Mouse (Mus musculus): ENCODE data around the gene Cltrn. TPM values are rescaled to one million over a fixed set of nuclear protein-coding genes. Genes with fewer than 3 reads are reported as not detected.

Gene Cltrn
- total RNA-seq (2021), result not detected
- long read RNA-seq, experiment 1, result 0 reads
- long read RNA-seq, experiment 2, result 0 reads

GRCm38 (mm10) chrX:164088582-164088981, at the start of gene Cltrn:
Gene Cltrn, plus strand, starts transcription at chrX:164088830.
- Histone ChIP-seq H3K4me3 (no peak within 1 kb of the TSS), H3K27ac (no peak within 1 kb of the TSS)
- intact Hi-C loops (cut with DNase I), result no loop called here
- TF ChIP-seq CTCF (IDR thresholded peaks at IDR 0.05), result no peak
- no peak for DNase-seq (ENCODE audit: extremely low spot score in 1 of 2, low spot score in 2 of 2)

- TF ChIP-seq CTCF (IDR thresholded peaks at IDR 0.05), result no peak
- intact Hi-C loops (cut with DNase I), result no loop called here
Observed at GRCm38 (mm10) chrX:164038882-164039281, 49.7 kb upstream of the Cltrn start.

GRCm38 (mm10) chrX:164042069-164042468, 46.6 kb upstream of the Cltrn start:
- no peak overlapping the region for H3K27ac ChIP-seq
- no peak overlapping the region for H3K4me3 ChIP-seq
- TF ChIP-seq CTCF (IDR thresholded peaks at IDR 0.05), result no peak
- intact Hi-C loops (cut with DNase I), result no loop called here
- peak; percentile 33 to 66 for DNase-seq (ENCODE audit: extremely low spot score in 1 of 2, low spot score in 2 of 2)

More at GRCm38 (mm10) chrX:164038882-164039281, 49.7 kb upstream of the Cltrn start:
- H3K4me3 ChIP-seq, result no peak overlapping the region
- DNase-seq (ENCODE audit: extremely low spot score in 1 of 2, low spot score in 2 of 2), result no peak
- no peak overlapping the region for H3K27ac ChIP-seq

GRCm38 (mm10) chrX:164046736-164047135, 41.9 kb upstream of the Cltrn start:
- DNase-seq (ENCODE audit: extremely low spot score in 1 of 2, low spot score in 2 of 2), result no peak
- intact Hi-C loops (cut with DNase I), result no loop called here
- no peak for TF ChIP-seq CTCF (IDR thresholded peaks at IDR 0.05)
- no peak overlapping the region for H3K4me3 ChIP-seq
- H3K27ac ChIP-seq, result no peak overlapping the region

- DNase-seq (ENCODE audit: extremely low spot score in 1 of 2, low spot score in 2 of 2), result no peak
- intact Hi-C loops (cut with DNase I), result no loop called here
- TF ChIP-seq CTCF (IDR thresholded peaks at IDR 0.05), result no peak
- Histone ChIP-seq H3K27ac (no peak overlapping the region), H3K4me3 (no peak overlapping the region)
Observed at GRCm38 (mm10) chrX:164055726-164056125, 32.9 kb upstream of the Cltrn start.

- intact Hi-C loops (cut with DNase I), result no loop called here
- H3K4me3 ChIP-seq, result no peak overlapping the region
- no peak for DNase-seq (ENCODE audit: extremely low spot score in 1 of 2, low spot score in 2 of 2)
- H3K27ac ChIP-seq, result no peak overlapping the region
- no peak for TF ChIP-seq CTCF (IDR thresholded peaks at IDR 0.05)
Observed at GRCm38 (mm10) chrX:164058523-164058922, 30.1 kb upstream of the Cltrn start.

- no peak for DNase-seq (ENCODE audit: extremely low spot score in 1 of 2, low spot score in 2 of 2)
- TF ChIP-seq CTCF (IDR thresholded peaks at IDR 0.05), result no peak
- no peak overlapping the region for H3K27ac ChIP-seq
- intact Hi-C loops (cut with DNase I), result no loop called here
- H3K4me3 ChIP-seq, result no peak overlapping the region
Observed at GRCm38 (mm10) chrX:164059070-164059469, 29.6 kb upstream of the Cltrn start.

- Histone ChIP-seq H3K27ac (no peak overlapping the region), H3K4me3 (no peak overlapping the region)
- intact Hi-C loops (cut with DNase I), result loop anchor here (5.0 to 10.0 kb wide), 2 partner anchors 109 to 1151 kb away; partner anchors contain the start of gene Zrsr2
- TF ChIP-seq CTCF (IDR thresholded peaks at IDR 0.05), result peak; percentile 83
- peak; percentile 38 to 60 for DNase-seq (ENCODE audit: extremely low spot score in 1 of 2, low spot score in 2 of 2)
Observed at GRCm38 (mm10) chrX:164066185-164066584, 22.4 kb upstream of the Cltrn start.

- no peak for DNase-seq (ENCODE audit: extremely low spot score in 1 of 2, low spot score in 2 of 2)
- Histone ChIP-seq H3K4me3 (no peak overlapping the region), H3K27ac (no peak overlapping the region)
- TF ChIP-seq CTCF (IDR thresholded peaks at IDR 0.05), result no peak
- intact Hi-C loops (cut with DNase I), result loop anchor here (5.0 to 10.0 kb wide), 2 partner anchors 112 to 1154 kb away; partner anchors contain the start of gene Zrsr2
Observed at GRCm38 (mm10) chrX:164068968-164069367, 19.7 kb upstream of the Cltrn start.

GRCm38 (mm10) chrX:164076040-164076775, 12.4 kb upstream of the Cltrn start, which contains the start of gene Siah1b:
Gene Siah1b, minus strand, starts transcription at chrX:164076493.
- Histone ChIP-seq H3K27ac (peak within 1 kb of the TSS; percentile 99), H3K4me3 (peak within 1 kb of the TSS; percentile 56)
- no peak for TF ChIP-seq CTCF (IDR thresholded peaks at IDR 0.05)
- intact Hi-C loops (cut with DNase I), result loop anchor here (1.0 kb wide), 1 partner anchor 343 kb away; the partner anchor contains the start of gene Piga
- DNase-seq (ENCODE audit: extremely low spot score in 1 of 2, low spot score in 2 of 2), result peak; percentile 85 to 89

- TF ChIP-seq CTCF (IDR thresholded peaks at IDR 0.05), result no peak
- H3K4me3 ChIP-seq, result no peak overlapping the region
- intact Hi-C loops (cut with DNase I), result no loop called here
Observed at GRCm38 (mm10) chrX:164082030-164082429, 6.6 kb upstream of the Cltrn start.

GRCm38 (mm10) chrX:164089916-164090315, 1.3 kb downstream of the Cltrn start:
- no peak overlapping the region for H3K27ac ChIP-seq
- no peak for TF ChIP-seq CTCF (IDR thresholded peaks at IDR 0.05)
- no peak overlapping the region for H3K4me3 ChIP-seq
- DNase-seq (ENCODE audit: extremely low spot score in 1 of 2, low spot score in 2 of 2), result no peak
- intact Hi-C loops (cut with DNase I), result no loop called here

More at GRCm38 (mm10) chrX:164082030-164082429, 6.6 kb upstream of the Cltrn start:
- H3K27ac ChIP-seq, result no peak overlapping the region
- DNase-seq (ENCODE audit: extremely low spot score in 1 of 2, low spot score in 2 of 2), result no peak

Data from left cerebral cortex, adult 2 months (tissue).